Mouse (Mus musculus) small intestine, adult 2 months (tissue): ENCODE data around the gene Wnt9a.

ENCODE experiments used
- CTCF ChIP-seq: fragments of 200-500 bp; IDR thresholded peaks from 2 replicates; pipeline ENCODE4 v1.5.1; 2012; ENCODE audit warnings: low read depth, mild to moderate bottlenecking, control low read depth, inconsistent platforms, low read length, moderate library complexity, mixed read lengths; ENCODE audit not compliant: insufficient replicate concordance, insufficient read length; ENCODE audit errors: extremely low read depth
- POLR2A ChIP-seq: fragments of 200-500 bp; IDR thresholded peaks from 2 replicates; pipeline ENCODE4 v1.6.1; 2012; ENCODE audit warnings: low read depth, mild to moderate bottlenecking, control low read depth, inconsistent platforms, low read length, moderate library complexity

GRCm38 (mm10) chr11:59284146-59284545 is 22.6 kb upstream of the Wnt9a start:
- TF ChIP-seq CTCF = no peak
- TF ChIP-seq POLR2A = no peak
